Mouse (Mus musculus) heart, adult 18-20 months (tissue): ENCODE measurements around the gene Fcer2a. TPM values are rescaled to one million over a fixed set of nuclear protein-coding genes. Genes with fewer than 3 reads are reported as not detected.
A peak's percentile ranks its signal among the peaks of the same experiment; 100 is the strongest.

Source experiments
- DNase-seq, 2 experiments: peaks; one replicate each; pipeline ENCODE4 v3.0.0; 2021 to 2022; ENCODE audit warnings: mixed read lengths in 1 of 2
- long read RNA-seq, 2 experiments: library from polyadenylated mRNA; stranded (forward); transcript quantifications; one replicate each; pipeline ENCODE4 v2.0.0; 2021
- total RNA-seq, 2 experiments: library from RNA; stranded (reverse); gene quantifications; 2 replicates each; pipeline ENCODE4 v1.2.3; 2021

Fcer2a gene
- 1 to 10 TPM in 1 of 2 experiments, not detected in 1; 3.4 TPM for total RNA-seq
- long read RNA-seq, experiment 1: 0 reads
- long read RNA-seq, experiment 2: 0 reads

DNA sequence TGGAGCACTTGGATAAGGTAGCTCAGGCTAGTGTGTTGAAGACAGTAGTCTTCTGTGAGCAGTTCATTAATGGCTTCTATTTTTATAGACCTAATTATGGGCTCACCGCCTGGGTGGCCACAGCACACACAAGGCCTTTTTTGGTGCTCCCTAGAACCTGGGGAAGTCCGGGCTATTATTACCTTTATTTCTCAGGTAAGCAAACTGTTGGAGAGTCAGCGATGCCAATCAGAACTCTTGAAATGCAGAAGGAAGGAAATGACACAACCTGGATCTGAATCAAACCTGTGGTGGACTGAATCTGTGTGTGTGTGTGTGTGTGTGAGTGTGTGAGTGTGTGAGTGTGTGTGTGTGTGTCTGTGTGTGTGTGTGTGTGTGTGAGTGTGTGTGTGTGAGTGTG is at the start of gene Fcer2a:
Gene Fcer2a, minus strand, starts transcription at position 55 of the 400 bp plus-strand sequence.
- no peak for DNase-seq

DNA sequence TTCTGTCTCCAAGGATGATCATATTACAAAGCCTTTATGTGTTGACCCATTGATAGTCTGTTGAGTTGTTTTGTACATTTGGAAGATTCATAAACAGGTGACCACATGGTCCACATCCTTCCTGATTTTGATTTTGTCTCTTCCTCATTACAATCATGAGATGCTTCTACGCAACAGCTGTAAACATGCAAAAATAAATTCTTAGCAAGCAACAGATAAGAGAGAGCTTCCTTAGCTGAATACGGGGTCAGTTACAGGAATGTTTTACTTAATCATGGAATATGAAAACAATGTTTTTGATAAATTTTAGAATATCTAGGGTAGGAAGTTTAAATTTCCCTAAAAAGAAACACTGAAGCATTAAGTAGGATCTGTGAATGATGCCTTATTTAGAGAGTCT is 43.0 kb upstream of the Fcer2a start:
- no peak for DNase-seq

DNA sequence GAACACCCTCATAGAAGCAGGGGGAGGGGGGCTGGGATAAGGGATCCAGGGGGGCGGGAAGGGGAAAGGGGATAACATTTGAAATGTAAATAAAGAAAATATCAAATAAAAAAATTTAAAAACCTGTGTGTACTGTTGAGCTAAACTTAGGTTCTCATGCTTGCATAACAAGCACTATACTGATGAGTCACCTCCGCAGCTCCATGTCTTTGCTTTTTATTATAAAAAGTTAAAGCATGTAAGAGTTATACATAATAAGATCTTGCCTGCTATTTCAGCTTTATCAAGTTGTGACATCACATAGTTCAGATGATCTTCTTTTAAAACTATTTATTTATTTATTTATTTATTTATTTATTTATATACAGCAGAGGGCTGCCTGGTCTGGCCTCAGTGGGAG is 41.6 kb upstream of the Fcer2a start:
- DNase-seq: no peak

DNA sequence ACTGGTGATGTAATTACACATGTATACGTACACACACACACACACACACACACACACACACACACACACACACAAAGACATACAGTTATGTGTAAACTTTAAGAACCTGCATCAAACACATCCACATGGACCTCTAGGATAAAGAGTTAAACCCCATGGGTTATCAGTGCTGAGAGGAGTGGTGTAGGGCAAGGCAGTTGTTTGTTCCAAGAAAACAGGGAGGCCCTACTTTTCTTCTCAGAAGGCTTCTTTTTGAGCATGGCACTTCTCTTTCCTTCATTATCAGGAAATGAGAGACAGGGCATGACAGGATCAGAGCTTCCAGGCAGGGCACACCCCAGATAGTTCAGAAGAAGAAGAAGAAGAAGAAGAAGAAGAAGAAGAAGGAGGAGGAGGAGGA is 40.1 kb upstream of the Fcer2a start:
- DNase-seq: no peak

DNA sequence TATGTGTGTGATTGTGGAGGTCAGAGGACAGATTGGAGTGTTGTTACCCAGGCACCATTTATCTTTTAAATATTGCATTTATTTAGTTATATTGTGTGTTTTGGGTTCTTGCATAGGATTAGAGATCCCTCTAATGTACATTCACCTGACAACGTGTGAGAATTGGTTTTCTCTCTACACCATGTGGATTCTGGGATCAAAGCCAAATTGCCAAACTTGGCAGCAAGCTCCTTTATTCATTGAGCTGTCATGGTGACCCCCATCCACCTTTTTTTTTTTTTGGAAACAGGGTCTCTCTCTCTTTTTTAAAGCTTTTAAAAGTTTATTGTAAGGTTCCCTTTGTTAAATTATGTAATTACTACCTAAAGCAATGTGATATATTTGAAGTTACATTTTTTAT is 27.1 kb upstream of the Fcer2a start:
- no peak for DNase-seq

DNA sequence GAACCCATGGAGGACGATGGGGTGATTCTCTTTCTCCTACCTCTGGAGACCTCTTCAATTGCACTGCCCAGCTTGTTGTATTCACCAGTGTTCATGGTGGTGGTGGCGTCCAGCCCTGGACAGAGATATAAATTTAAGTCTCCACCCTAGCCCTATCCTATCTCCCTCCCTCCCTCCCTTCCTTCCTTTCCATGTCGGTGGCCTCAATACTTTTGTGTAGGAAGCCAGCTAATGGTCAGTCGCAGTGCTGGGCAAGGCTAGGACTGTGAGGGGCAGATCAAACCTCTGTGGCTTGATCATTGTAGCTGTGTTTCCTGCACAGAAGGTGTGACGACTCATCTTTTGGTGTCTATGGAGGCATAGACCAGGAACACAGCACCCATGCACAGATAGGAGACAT is 26.6 kb upstream of the Fcer2a start, which contains the start of gene Clec4g:
Gene Clec4g, minus strand, starts transcription at position 101 of the 400 bp plus-strand sequence.
- DNase-seq: no peak

DNA sequence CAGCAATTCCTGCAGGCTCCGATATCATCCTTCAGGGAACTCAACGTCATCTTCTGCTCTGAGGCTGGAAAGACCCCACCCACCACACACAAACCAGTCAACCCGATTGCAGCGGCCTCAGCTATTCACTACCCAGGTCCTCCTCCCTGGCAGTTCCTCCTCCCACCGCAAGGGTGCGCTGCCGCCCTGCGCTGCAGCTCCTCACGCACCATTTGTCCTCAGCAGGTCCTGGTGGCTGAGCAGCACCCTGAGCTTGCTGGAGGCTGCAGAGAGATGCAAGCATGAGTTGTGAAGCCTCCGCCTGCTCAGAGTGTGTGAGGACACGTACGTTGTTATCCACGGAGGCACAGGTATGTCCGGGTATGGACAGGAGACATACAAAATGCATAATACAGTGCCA is 24.6 kb upstream of the Fcer2a start:
- DNase-seq: peak; percentile 82

DNA sequence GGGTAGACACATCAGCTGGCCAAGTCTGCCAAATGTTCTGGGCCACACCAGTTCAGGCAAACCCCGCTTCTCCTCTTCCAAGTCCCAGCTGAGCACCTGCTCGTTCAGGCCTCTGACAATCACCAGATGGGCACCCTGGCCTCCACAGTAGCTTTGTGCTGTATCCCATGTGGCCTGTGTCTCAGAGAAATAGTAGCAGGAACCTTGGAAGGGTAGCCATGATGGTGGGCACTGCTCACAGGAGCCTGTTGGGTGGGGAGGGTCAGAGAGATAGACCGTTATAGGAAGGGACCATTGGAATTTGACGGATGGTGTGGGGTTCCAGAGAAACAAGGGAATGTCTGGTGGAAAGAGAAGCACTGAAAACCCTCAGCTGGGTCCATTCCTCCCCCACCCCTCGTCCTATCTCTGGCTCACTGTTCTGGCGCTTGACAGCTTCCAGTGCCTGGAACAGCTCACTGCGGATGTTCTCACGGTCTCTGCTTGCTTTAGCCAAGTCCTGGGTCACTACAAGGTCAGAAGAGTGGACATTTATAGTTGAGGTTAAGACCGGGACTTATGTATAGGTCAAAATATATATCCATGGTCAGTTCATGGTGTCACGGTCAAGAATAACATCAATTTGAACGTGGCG is 23.5 kb upstream of the Fcer2a start:
- peak; percentile 32 to 59 for DNase-seq

DNA sequence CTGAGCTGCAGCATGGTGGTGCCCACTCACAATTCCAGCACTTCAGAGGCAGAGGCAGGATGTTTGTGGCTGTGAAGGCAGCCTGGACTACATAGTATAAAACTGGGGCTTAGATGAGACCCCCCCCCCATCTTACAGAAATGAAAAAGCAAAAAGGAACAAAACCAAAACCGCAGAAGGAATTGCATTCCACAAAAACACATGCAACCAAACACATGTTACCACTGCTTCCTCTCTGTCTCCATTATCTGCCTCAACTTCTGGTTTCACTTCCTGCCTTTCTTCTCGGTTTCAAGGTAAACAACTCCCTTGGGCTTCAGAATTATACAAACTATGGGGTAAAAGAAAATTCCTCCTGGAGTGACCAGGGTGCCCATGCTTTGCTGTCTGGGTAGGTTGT is 17.7 kb upstream of the Fcer2a start:
- DNase-seq: peak; percentile 8 to 59

DNA sequence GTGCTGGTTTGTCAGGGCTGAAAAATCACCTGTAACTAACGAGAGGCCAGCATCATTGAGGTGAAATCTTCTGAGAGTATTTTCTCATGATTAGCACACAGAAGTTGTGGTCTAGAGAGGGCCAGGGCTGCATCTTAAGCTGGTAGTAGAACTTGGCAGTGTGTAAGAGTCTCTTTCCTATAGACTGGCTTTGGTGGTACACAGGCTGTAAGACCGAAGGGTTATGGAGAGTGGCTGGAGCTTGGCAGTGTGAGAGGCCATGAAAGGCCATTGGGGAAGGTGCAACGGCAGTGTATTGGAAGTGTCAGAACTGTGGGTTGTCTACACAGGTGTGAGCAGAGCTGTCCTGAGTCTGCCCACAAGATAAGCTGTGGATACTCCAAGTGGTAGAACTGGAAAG is 16.3 kb upstream of the Fcer2a start:
- no peak for DNase-seq

DNA sequence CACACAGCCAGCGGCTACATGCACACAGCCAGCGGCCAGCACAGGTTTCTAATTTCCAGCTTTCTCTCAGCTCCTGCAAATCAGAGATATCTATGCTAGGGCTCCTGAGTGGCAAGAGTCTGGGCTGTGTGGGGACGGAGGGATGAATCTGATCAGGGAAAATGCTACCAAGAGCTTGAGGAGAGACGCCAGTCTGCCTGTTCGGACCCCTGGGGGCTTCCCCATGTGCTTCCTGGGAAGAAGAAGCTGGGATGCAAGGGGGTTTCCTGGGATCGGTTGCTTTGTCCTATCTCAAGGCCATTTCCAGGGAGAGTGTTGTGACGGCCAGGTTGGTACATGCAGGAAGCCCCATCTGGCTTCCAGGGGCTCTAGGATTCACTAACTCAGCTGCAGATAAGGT is 13.6 kb upstream of the Fcer2a start:
- no peak for DNase-seq

DNA sequence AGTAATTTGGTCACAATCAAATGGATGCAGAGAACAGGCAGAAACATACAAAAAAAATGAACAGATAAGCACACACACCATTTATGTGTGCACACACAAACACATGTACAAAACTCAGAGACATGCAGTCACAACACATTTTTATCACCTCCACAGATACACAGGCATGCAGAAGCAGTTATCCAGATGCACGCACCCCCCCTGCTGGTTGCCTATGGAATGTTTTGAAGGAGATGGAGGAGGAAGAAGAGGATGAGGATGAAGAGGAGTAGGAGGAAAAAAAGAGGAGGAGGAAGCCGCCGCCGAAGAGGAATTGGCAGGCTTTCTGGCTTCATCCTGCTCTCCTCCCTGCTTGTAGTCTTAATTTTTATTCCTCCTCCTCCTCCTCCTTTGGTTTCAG is 11.7 kb upstream of the Fcer2a start:
- peak in 1 of 2 experiments; percentile 23 for DNase-seq

DNA sequence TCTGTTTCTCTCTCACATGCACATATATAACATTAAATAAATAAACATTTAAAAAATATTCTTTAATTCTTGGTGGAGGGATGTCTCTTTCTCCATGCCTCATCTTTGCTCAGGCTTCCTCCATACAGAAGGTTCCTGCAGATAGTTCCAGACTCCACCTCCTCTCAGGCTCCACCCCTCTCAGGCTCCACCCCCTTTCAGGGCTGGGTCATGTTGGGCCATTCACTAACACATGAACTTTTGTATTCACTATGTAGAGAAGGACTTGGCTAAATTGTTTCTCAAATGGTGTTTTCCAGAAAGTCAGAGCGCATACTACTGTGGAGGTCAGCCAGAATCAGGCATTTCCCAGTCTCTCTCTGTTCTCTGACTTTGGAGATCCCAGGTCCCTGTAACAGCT is 7.5 kb upstream of the Fcer2a start:
- DNase-seq: no peak

DNA sequence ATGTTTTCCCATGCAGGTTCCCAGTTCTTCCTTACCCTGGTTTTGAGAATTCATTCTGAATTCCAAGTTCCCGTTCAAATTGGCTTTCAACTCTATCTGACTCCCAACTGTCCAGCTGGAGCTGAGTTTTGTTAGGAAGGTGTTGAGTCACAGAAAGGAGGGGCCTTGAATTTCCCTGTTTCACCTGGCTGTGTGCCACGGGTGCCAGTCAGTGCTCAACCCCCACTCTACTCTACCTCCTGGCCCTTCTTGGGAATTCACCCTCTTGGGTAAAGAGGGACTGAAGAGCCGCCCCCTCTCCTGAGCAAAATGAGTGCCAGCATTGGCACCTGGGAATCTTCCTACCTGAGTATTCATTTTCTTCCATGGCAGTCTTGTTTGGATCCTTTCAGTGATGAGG is 3.2 kb downstream of the Fcer2a start:
- no peak for DNase-seq

DNA sequence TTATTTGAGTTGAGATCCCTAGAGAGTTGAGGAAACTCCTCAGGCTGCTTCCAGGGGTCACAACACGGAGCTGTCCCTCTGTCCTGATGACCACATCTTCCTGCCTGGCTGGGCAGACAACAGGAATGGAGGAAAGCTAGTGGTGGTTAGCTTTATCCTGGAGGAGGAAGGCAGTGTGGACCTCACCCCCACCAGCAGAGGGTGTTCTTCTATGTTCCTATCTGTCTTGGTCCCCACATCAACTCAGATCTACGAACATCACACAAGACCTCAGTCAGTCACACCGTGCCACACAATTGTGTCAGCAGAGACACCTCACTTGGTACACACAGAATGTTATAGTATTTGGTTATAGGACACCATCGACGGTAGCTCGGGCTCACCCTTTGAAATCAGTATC is 6.4 kb downstream of the Fcer2a start:
- no peak for DNase-seq

DNA sequence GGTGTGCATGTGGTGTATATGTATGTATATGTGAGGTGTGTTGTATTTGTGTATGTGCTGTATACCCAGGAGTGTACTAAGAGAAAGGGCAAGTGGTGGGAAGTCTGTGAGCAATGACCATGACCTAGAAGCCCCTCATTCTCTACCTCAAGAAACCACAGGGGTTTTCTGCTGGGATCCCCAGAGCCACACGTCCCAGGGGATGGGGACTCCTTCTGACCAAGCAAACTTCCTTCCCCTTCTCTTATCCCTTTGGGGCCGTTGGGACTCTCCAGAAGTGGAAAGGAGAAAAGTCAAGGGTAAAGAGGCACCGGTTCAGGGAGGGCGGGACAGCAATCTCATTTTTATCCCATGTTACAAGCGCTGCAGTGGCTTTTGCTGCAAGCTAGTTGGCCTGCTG is 8.6 kb downstream of the Fcer2a start:
- DNase-seq: no peak

DNA sequence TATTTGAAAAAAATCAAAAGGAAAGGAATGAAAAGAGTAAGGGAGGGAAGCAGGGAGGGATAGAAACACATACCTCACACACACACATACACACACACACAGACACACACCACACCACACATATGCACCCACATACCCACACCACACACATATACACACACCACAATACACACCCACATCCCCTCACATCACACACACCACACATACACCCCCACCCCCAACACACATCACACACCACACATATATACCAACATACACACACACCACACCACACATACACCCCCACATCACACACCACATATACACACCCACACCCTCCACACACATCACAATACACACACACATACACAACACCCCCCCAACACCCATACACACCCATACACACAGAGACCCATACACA is 9.4 kb downstream of the Fcer2a start:
- DNase-seq: no peak

DNA sequence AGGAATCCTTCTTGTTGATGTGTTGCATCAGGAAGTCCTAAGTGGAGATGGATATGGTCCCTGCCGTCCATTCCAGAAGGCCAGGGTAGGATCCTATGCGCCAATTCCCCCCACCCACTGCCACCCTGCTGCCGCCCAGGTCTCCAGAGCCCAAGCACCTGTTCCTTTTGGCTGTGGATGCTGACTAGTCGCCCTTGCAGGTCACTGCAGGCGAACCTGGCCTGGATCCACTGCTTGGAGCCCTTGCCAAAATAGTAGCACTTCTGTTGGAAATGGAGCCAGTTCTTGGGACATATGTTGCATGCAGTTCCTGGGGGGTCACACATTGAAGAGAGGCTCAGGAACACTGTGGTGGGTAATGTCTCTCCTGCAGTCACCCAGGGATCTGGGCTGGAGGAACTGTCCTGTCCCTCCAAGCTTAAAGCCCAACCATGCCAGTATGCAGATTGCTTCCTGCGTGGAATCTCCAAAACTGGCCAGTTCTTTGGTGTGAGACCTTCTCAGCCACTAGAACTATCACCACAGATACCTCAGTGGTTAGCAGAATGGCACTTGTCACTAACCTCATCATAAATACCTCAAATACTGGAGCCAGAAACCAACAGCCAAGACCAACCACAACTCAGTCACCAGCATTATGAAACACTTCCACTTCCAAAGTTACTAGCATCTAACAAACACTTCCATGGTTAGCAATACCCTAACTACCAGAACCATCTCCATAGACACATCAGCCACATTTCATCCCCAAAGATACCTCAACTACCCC is 10.4 kb downstream of the Fcer2a start:
- DNase-seq: no peak

DNA sequence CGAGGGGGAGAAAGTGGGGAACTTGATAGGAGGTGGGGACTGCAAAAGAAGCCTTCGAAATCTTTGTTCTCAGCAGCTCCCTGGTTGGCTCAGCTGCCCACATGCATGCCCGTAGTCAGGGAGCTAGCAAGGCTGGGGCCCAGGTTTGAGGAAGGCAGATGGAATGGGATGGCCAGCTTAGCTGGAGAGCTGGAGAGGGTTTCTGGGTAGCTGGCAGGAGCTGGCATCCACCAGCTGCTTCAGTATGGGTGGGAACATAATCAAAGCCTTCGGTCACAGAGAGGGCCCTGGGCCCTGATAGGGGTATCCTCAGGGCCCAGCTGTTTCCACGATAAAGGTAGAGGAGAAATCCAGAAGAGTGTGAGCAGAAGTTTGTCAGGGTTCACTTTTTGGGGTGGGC is 11.5 kb downstream of the Fcer2a start:
- no peak for DNase-seq

DNA sequence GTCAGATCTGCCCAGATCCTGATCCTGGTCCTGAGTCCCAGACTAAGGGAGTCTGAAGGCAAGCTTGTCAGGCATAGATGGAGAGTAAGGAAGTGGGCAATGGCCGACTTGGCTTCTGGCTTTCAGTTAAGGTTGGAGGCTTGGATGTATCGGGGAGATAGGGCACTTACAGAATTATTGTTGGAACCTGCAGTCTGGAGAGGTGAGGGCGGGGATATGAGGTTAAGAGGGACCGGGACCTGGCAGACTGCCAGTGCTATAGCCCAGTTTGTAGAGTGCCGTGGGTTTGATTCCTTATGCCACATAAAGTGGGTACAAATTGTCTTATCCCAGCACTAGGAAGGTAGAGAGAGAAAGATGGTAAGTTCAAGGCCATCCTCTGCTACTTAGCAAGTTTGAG is 14.3 kb downstream of the Fcer2a start:
- DNase-seq: no peak

DNA sequence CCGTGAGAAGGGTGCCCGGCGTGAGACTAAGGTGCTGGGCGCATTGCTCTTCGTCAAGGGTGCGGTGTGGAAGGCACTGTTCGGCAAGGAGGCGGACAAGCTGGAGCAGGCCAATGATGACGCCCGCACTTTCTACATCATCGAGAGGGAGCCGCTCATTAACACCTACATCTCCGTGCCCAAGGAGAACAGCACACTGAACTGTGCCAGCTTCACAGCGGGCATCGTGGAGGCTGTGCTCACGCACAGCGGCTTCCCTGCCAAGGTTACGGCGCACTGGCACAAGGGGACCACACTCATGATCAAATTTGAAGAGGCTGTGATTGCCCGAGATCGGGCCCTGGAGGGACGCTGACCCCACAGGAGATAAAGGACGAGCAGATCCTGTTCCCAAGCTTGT is 14.7 kb downstream of the Fcer2a start:
- DNase-seq: no peak

DNA sequence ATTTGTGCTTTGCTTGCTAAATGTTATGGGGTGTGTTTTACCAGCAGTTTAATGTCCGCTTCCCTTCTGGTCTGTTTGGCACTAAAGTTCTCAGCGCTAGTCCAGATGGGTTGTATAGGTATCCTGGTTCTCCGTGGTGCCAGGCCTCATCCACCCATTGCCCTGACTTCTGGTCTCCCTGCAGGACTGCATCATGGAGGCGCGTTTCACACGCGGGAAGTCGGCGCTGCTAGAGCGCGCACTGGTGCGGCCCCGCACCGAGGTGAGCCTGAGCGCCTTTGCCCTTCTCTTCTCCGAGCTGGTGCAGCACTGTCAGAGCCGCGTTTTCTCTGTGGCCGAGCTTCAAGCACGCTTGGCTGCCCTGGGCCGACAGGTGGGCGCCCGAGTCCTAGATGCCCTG is 15.1 kb downstream of the Fcer2a start:
- no peak for DNase-seq

DNA sequence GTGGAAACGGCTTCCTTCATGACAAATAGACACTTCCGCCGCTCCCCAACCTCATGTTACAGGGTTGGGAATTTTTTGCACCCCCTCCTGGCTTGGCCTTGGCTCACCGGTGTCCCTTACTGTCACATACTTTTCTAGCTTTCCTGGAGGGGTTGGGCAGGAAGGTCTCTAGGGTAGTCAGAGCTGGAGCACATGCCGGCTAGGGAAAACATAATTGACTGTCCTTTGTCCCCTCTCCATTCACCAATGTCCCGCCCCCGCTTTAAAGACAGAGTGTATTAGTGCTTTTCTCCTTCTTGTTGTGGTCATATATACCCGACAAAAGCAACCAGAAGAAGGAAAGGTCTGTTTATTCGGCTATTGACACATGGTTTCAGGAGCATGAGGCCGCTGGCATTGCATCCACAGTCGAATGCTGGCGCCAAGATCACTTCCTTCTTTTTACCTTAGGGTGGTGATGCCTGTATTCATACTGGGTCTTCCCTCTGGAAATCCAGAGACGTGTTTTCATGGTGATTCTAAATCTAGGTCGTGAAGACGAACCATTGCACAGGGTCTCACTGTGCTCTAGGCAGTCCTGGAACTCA is 16.9 kb downstream of the Fcer2a start:
- peak in 1 of 2 experiments; percentile 36 for DNase-seq
